Mouse (Mus musculus) large intestine, adult 2 months (tissue): ENCODE measurements around the gene Gm21149. TPM values are rescaled to one million over a fixed set of nuclear protein-coding genes. Genes with fewer than 3 reads are reported as not detected.
"Not testable (repeated sequence)": the region's sequence is repeated elsewhere in the genome, so short reads cannot be mapped to it uniquely, and the experiment has no call there.

Experiments
- DNase-seq: peaks from one replicate; pipeline ENCODE4 v3.0.0-alpha.2; 2012; ENCODE audit warnings: low read depth, low spot score
- WGBS: fragments of 180-500 bp; shearing (Covaris S2); methylation state at CpG from one replicate; pipeline ENCODE4 v1.1.7; 2018; 5-methylcytosine and 5-hydroxymethylcytosine counted together
- polyA plus RNA-seq: library from polyadenylated mRNA; depleted of rRNA; stranded (reverse); fragments of >200 nt; gene quantifications from 2 replicates; pipeline ENCODE4 v1.2.3, GENCODE M21; 2012; rRNA removed

The Gm21149 gene
- not detected in 2 replicates for polyA plus RNA-seq

DNA sequence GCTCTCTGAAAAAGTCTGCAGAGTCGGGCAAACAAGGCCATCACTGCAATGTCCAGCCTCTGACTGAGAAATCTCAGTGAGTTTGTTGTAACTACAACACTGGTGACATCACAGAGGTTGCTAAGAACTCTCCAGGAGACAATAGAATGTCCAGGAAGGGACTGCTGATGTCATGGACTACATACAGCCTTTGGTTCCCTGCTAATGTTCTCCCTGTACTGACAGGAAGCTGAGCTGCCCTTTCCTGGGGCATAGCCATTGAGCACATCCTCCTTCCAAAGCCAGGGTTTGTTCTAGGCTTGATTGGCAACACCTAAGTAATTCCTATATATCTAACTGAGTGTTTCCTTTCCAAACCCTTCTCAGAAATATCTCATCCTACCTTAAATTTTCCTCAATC, at the start of gene Gm21149:
TSS of gene Gm21149 (minus strand) at position 101 of the 400 bp plus-strand sequence.
- 57% methylated on average over 1 of the region's 1 CpGs for WGBS

DNA sequence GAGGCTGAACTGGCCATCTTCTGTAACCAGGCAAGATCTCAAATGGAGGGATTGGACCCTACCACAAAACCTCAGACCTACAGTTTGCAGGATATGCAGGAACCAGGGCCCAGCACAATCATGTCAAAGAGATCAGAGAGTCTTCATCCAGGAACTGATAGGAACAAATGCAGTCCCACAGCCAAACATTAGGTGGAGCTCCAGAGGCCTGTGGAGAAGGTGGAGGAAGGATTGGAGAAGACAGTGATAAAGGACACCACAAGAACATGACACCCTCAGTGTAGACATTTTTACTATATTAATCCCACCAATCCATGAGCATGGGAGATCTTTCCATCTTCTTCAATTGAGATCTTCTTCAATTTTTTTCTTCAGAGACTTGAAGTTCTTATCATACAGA, 46.1 kb upstream of the Gm21149 start:
- DNase-seq, result not testable (repeated sequence)

More for the DNA sequence above, at the start of gene Gm21149:
- not testable (repeated sequence) for DNase-seq

DNA sequence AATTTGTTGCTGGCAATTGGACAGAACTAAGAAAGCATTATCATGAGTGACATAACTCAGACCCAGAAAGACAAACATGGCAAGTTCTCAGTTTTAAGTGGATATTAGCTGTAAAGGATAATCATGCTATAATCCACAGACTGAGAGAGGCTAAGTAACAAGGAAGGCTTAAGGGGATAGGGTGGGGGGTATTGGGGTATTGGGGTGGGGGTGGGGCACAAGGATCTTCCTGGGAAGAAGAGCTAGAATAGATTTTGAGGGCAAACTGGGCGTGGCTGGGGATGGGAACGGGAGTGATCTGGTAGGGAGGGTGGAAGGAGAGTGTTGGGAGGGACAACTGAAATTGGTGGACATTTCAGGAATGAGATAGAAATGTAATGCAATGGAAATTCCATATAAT, 45.7 kb upstream of the Gm21149 start:
- WGBS, result 29% methylated on average over 2 of the region's 2 CpGs
- DNase-seq, result not testable (repeated sequence)

DNA sequence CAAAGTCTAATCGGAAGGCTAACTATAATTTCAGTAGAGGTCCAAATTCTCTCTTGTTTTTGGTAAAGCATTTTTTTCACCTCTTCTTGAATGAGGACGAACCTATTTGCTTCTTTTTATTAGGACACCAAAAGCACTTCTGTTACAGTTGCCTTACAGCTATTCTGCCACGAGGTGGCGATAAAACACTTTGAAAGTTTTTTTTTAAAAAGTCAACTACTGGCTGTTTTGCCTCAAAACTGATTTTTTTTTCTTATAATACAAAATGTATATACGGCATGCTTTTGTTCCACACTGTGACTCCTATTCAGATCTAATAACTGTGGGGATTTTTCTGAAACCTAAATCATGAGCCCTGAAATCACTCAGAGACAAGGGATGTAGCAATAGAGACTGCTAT, 44.1 kb upstream of the Gm21149 start:
- WGBS, result 20% methylated on average over 5 of the region's 5 CpGs
- not testable (repeated sequence) for DNase-seq

DNA sequence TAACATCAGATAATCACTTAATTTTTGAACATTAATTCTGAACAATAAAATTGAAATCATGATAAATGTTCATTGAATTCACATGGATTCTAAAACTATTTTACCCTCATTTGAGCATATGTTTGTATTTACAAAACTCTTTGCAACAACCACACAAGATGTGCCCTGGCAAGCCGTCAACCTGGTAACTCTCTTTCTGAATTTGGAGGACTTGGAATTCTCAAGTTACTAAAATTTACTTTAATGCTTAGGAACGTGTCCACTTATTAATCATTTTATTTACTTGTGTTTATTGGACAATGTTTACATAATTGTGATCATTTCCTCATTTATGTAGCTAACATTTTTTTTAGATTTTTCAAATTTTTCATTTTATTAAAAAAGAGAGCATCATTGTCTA, 40.8 kb upstream of the Gm21149 start:
- 62% methylated on average over 2 of the region's 2 CpGs for WGBS
- not testable (repeated sequence) for DNase-seq

DNA sequence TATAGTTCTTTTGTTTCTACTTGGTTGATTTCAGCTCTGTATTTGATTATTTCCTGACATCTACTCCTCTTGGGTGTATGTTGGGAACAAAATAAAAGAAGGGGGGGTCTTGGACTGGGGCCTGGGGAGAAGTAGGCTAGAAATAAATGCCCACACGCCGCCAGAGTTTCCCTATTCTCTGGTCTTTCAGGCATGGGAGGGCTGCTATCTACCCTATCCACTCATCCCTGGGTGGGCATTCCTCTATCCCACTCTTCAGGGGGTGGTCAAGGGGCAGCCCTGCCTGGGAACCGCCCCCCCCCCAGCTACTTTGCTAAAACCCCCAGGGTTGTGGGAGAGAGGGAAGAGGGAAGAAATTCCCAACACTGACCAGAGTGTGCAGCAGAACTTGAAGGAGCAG, 35.9 kb upstream of the Gm21149 start:
- DNase-seq, result not testable (repeated sequence)
- WGBS, result 61% methylated on average over 3 of the region's 3 CpGs

DNA sequence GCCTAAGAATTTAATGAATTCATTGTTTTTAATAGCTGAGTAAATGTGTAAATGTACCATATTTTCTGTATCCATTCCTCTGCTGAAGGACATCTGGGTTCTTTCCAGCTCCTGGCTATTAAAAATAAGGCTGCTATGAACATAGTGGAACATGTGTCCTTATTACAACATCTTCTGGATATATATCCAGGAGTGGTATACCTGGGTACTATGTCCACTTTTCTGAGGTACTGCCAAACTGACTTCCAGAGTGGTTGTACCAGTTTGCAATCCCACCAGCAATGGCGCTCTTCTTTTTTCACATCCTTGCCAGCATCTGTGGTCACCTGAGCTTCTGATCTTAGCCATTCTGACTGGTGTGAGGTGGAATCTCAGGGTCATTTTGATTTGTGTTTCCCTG, 33.6 kb upstream of the Gm21149 start:
- not testable (repeated sequence) for DNase-seq
- WGBS, result 82% methylated on average over 1 of the region's 1 CpGs

GRCm38 (mm10) chr5:15508460-15509451, 32.4 kb upstream of the Gm21149 start:
- 71% methylated on average over 6 of the region's 6 CpGs for WGBS
- not testable (repeated sequence) for DNase-seq

GRCm38 (mm10) chr5:15507757-15508459, 31.6 kb upstream of the Gm21149 start:
- not testable (repeated sequence) for DNase-seq
- 62% methylated on average over 6 of the region's 6 CpGs for WGBS

DNA sequence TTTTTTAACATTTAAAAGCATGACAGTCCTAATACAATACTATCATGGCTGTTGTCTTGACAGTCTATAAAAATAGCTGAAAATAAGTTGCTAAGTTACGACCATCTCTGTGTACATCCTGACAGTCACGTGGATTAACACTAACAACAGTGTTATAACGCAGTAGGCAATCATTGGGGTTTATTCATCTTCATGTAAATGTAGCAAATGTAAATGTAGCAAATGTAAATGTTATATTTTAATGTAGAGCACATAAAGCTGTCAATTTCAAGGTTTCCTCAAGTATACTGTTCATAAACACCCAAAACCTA, 30.9 kb upstream of the Gm21149 start:
- WGBS, result 74% methylated on average over 3 of the region's 3 CpGs
- DNase-seq, result no peak

DNA sequence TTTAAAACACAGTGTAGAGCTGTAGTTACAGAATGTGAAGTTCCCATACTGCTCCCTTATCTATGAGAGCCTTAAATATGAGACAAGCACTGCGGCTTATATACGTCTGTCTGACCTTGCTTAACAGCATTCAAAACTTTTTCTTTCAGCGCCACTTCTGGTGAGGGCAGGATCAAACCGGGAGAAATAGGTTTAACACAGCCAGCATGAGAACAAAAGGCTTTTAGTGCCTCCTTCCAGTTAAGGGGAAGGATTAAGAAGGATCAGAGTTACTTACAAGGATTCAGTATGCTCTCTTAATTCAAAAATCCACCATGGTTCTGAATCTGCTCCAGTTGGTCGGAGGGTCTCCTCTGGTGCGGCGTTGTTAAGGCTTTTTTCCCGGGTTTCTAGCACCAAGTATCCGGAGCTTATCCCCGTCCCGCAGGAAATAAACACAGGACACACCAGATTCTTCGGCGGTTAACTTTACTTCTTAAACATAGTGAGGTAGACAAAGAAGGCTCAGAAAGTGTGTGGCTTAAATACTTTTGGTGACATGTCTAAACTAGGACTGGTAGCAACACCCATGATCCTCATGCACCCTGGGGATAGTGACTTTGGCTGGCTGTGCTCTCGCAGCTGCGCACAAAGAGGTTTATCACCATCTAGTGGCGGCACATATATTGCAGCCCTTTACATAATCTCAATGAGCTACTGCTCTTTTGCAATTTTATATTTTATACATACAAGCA, 30.4 kb upstream of the Gm21149 start:
- no peak for DNase-seq
- 46% methylated on average over 16 of the region's 16 CpGs for WGBS

DNA sequence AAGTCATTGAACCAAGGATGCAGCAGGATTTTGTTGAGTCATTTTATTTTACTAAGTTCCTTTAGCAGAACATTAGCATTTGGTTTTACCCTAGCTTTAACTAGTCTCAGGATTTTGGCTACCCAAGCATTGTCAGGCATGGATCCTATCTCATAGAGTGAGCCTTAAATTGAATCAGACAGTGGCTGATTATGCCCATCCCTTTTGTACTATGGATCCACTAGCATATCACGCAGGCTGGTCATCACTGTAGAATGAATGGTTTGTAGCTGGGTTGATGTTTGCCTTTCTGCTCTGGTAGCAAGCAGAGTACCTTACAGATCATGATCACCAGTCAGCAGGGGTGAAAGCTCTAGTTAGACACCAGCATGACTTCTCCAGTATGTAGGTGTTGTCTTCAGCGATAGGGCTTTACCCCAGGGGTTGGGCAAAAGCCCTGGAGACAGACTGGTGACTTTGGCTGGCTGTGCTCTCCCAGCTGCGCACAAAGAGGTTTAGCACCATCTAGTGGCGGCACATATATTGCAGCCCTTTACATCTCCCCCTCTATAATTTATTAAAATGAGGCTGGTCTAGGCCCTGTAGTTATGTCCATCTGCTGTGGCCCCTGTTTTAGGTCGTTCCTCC, 22.6 kb upstream of the Gm21149 start:
- WGBS, result 34% methylated on average over 5 of the region's 5 CpGs
- DNase-seq, result not testable (repeated sequence)

- DNase-seq, result not testable (repeated sequence)
- WGBS, result 68% methylated on average over 3 of the region's 3 CpGs
These were observed 22.0 kb upstream of the Gm21149 start for GRCm38 (mm10) chr5:15498350-15498749.

- 55% methylated on average over 2 of the region's 2 CpGs for WGBS
These were observed 14.6 kb upstream of the Gm21149 start for GRCm38 (mm10) chr5:15490934-15491333.

GRCm38 (mm10) chr5:15488743-15489142, 12.4 kb upstream of the Gm21149 start:
- WGBS, result 84% methylated on average over 5 of the region's 5 CpGs
- DNase-seq, result no peak

More at GRCm38 (mm10) chr5:15490934-15491333, 14.6 kb upstream of the Gm21149 start:
- DNase-seq, result not testable (repeated sequence)

DNA sequence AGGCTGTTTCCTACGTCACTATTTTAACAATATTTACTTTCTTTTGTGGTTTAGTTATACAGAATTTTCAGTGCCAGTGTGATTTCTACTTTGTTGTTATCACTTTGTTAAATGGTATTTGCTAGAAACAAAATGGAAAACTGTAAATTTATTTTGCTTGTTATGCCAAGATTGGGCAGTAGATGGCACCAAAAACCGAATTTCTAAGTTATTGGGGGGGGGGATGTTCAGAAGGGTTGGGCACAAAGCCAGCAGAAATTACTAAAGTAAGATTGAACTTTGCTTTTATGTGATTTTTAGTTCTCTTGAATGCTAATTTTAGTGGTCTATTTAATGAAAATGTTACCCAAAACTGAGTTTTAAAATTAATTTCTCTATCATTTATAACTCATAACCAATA, 8.3 kb upstream of the Gm21149 start:
- WGBS, result 21% methylated on average over 2 of the region's 2 CpGs

GRCm38 (mm10) chr5:15483576-15483975, 7.3 kb upstream of the Gm21149 start:
- 52% methylated on average over 4 of the region's 4 CpGs for WGBS
- not testable (repeated sequence) for DNase-seq

More for the DNA sequence above, 8.3 kb upstream of the Gm21149 start:
- DNase-seq, result not testable (repeated sequence)

GRCm38 (mm10) chr5:15482815-15483214, 6.5 kb upstream of the Gm21149 start:
- WGBS, result 50% methylated on average over 2 of the region's 2 CpGs
- not testable (repeated sequence) for DNase-seq

DNA sequence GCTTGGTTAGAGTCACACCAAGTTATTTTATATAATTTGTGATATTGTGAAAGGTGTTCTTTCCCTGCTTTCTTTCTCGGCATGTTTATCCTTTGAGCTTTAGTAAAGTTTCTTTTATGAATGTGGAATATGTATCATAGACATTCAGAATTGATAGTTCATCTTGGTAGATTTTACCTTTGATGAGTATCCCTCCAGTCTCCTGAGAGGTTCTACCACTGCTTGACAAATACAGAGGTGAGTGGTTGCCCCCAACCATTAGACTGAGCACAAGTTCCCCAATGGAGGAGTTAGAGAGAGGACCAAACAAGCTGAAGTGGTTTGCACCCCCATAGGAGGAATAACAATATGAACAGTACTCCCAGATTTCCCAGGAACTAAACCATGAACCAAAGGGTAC, 6.2 kb downstream of the Gm21149 start:
- not testable (repeated sequence) for DNase-seq
- 79% methylated on average over 1 of the region's 1 CpGs for WGBS
